Mouse (Mus musculus) olfactory bulb, adult 2 months (tissue): Measurements from ENCODE around the gene Apopt1.

Source experiments
- CTCF ChIP-seq: fragments of 200-500 bp; IDR thresholded peaks from 2 replicates; pipeline ENCODE4 v1.5.1; 2012; ENCODE audit warnings: low read depth, mild to moderate bottlenecking, low read length, moderate library complexity; ENCODE audit not compliant: insufficient read depth
- POLR2A ChIP-seq: fragments of 200-500 bp; IDR thresholded peaks from 2 replicates; pipeline ENCODE4 v1.6.1; 2012; ENCODE audit warnings: mild to moderate bottlenecking, low read depth, low read length, moderate library complexity; ENCODE audit not compliant: insufficient read depth

DNA sequence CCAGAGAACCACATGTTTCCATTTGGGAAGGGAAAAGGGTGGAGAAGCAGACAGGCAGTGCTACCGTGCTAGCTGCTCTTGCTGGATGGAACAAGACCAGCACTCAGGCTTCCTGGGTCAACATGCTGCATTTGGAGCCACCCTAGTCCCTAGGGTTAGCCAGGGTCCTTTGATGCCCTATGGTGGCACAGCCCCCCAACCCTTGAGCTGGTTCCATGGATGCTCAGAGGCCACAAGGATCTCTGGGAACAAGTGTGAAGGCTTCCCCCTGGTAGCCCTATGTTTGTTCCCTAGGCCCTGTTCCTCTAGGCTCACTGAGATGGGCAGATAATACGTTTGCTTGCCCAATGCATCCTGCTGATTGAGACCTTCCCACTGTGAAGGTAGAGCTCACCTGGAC is 42.2 kb downstream of the Apopt1 start:
- TF ChIP-seq CTCF (no peak), POLR2A (no peak)
